Mouse (Mus musculus): ENCODE measurements around the gene Slc29a2.

DNA sequence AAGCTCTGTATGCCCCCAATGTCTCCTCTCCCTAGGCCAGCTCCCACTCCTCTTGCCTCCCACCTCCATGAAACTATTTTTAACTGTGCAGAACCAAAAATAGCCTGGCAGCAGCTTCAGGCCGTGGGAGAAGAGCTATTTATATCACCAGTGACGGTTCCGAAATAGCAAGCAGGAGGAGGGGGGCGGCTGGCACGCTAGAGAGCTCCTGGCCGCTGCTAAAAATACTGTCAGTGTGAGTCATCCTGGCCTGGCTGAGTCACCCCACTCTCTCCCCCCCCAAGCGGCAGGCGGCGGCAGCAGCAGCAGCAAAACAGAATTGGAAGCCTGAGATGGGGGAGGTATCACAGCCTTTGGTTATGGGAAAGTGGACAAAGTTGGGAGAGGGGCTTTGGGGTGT is 30.8 kb upstream of the Slc29a2 start:
- TF ChIP-seq CTCF (IDR thresholded peaks at IDR 0.05; ENCODE audit: control insufficient read depth, insufficient read depth, insufficient read length) (no peak), MAX (IDR thresholded peaks at IDR 0.05) (peak; percentile 50)

Data from C2C12 (cell line).